Mouse (Mus musculus): ENCODE results near the gene Abi3. TPM values are rescaled to one million over a fixed set of nuclear protein-coding genes. Genes with fewer than 3 reads are reported as not detected.

Abi3 gene
- total and polyA plus RNA-seq, 3 experiments = 24.4 to 74.5 (median 31.4) TPM

GRCm38 (mm10) chr11:95794201-95794600, 48.1 kb downstream of the Abi3 start:
- dilution Hi-C loops (cut with MboI; ENCODE audit: extremely low pct_ligation_motif_present, extremely low pct_unique_long_range_greater_than_20kb, low sequenced_read_pairs) (no loop called here), in situ Hi-C loops (cut with MboI; ENCODE audit: low pct_ligation_motif_present, low pct_unique_long_range_greater_than_20kb, low sequenced_read_pairs) (no loop called here)
- Histone ChIP-seq H3K27ac (ENCODE audit: insufficient read depth, low read depth) (no peak overlapping the region), H3K4me2 (ENCODE audit: insufficient read depth, low read depth, poor library complexity, severe bottlenecking) (no peak overlapping the region), H3K79me2 (replicated peaks; ENCODE audit: control insufficient read depth, extremely low read depth, insufficient read depth, poor library complexity, severe bottlenecking) (no peaks in the 10 kb centered on the region), H3K27me3 (replicated peaks) (peaks cover 6% of the 10 kb centered on the region), H3K4me3 (replicated peaks in 1 of 3; ENCODE audit: low read depth in 2 of 3, low read length in 2 of 3, poor library complexity in 1 of 3) (no peak overlapping the region), H3K9me3 (replicated peaks; ENCODE audit: low read length) (no peaks in the 10 kb centered on the region), H3K36me3 (replicated peaks in 1 of 2; ENCODE audit: control insufficient read depth in 1 of 2, insufficient read depth in 1 of 2, low read length in 1 of 2) (no peaks in the 10 kb centered on the region), H3K4me1 (ENCODE audit: control insufficient read depth in 1 of 2, insufficient read depth in 2 of 2) (peaks cover 0 to 5% of the 10 kb centered on the region in 2 experiments; a peak in 1 of 4 replicates), H3K9ac (ENCODE audit: insufficient read depth, low read depth) (no peak overlapping the region)
- TF ChIP-seq POLR2A (IDR thresholded peaks at IDR 0.05; ENCODE audit: low read depth, low read length) = no peak
- no peak for TF ChIP-seq TCF12 (IDR thresholded peaks at IDR 0.05; ENCODE audit: low read depth, low read length)
- TF ChIP-seq USF2 (conservative IDR thresholded peaks at IDR 0.05; ENCODE audit: low read depth, low read length) = no peak
- no peak for TF ChIP-seq MAZ (IDR thresholded peaks at IDR 0.05; ENCODE audit: low read depth, low read length)
- TF ChIP-seq USF1 (IDR thresholded peaks at IDR 0.05; ENCODE audit: low read depth, low read length) = no peak
- TF ChIP-seq MYC (IDR thresholded peaks at IDR 0.05; ENCODE audit: low read depth, low read length) = no peak
- no peak for DNase-seq (ENCODE audit: extremely low read depth)

- no peak for DNase-seq (ENCODE audit: extremely low read depth)
- no peak overlapping the region for H3K27ac ChIP-seq (ENCODE audit: insufficient read depth, low read depth)
- peaks cover 0 to 5% of the 10 kb centered on the region in 2 experiments; a peak in 1 of 4 replicates for H3K4me1 ChIP-seq (ENCODE audit: control insufficient read depth in 1 of 2, insufficient read depth in 2 of 2)
These were observed 49.2 kb downstream of the Abi3 start for GRCm38 (mm10) chr11:95792950-95793509.

GRCm38 (mm10) chr11:95791787-95792186, 50.5 kb downstream of the Abi3 start:
- Histone ChIP-seq H3K4me3 (replicated peaks in 1 of 3; ENCODE audit: low read depth in 2 of 3, low read length in 2 of 3, poor library complexity in 1 of 3) (no peak overlapping the region), H3K4me1 (ENCODE audit: control insufficient read depth in 1 of 2, insufficient read depth in 2 of 2) (peaks cover 0 to 5% of the 10 kb centered on the region in 2 experiments; a peak in 1 of 4 replicates), H3K27me3 (replicated peaks) (no peaks in the 10 kb centered on the region), H3K9ac (ENCODE audit: insufficient read depth, low read depth) (no peak overlapping the region), H3K79me2 (replicated peaks; ENCODE audit: control insufficient read depth, extremely low read depth, insufficient read depth, poor library complexity, severe bottlenecking) (no peaks in the 10 kb centered on the region), H3K4me2 (ENCODE audit: insufficient read depth, low read depth, poor library complexity, severe bottlenecking) (no peak overlapping the region), H3K9me3 (replicated peaks; ENCODE audit: low read length) (no peaks in the 10 kb centered on the region), H3K27ac (ENCODE audit: insufficient read depth, low read depth) (no peak overlapping the region), H3K36me3 (replicated peaks in 1 of 2; ENCODE audit: control insufficient read depth in 1 of 2, insufficient read depth in 1 of 2, low read length in 1 of 2) (no peaks in the 10 kb centered on the region)
- in situ Hi-C loops (cut with MboI; ENCODE audit: low pct_ligation_motif_present, low pct_unique_long_range_greater_than_20kb, low sequenced_read_pairs) = no loop called here
- TF ChIP-seq GABPA (IDR thresholded peaks at IDR 0.05; ENCODE audit: insufficient replicate concordance, low read depth, low read length) = no peak
- TF ChIP-seq TCF12 (IDR thresholded peaks at IDR 0.05; ENCODE audit: low read depth, low read length) = no peak
- TF ChIP-seq ZMIZ1 (IDR thresholded peaks at IDR 0.05; ENCODE audit: low read depth, low read length) = no peak
- TF ChIP-seq SIN3A (IDR thresholded peaks at IDR 0.05; ENCODE audit: low read length) = no peak
- TF ChIP-seq MEF2A (IDR thresholded peaks at IDR 0.05; ENCODE audit: borderline replicate concordance, low read depth, low read length) = no peak
- no peak for TF ChIP-seq KAT2A (IDR thresholded peaks at IDR 0.05; ENCODE audit: insufficient replicate concordance, low read length)
- no peak for TF ChIP-seq RAD21 (IDR thresholded peaks at IDR 0.05; ENCODE audit: low read depth, low read length)
- TF ChIP-seq JUND (conservative IDR thresholded peaks at IDR 0.05; ENCODE audit: low read depth, low read length) = no peak
- no peak for TF ChIP-seq UBTF (IDR thresholded peaks at IDR 0.05; ENCODE audit: low read depth, low read length)
- TF ChIP-seq MXI1 (IDR thresholded peaks at IDR 0.05; ENCODE audit: low read depth, low read length) = no peak
- no peak for TF ChIP-seq USF1 (IDR thresholded peaks at IDR 0.05; ENCODE audit: low read depth, low read length)
- TF ChIP-seq CHD2 (IDR thresholded peaks at IDR 0.05; ENCODE audit: low read length) = no peak
- TF ChIP-seq ETS1 (conservative IDR thresholded peaks at IDR 0.05; ENCODE audit: low read depth, low read length) = no peak
- dilution Hi-C loops (cut with MboI; ENCODE audit: extremely low pct_ligation_motif_present, extremely low pct_unique_long_range_greater_than_20kb, low sequenced_read_pairs) = no loop called here
- no peak for DNase-seq (ENCODE audit: extremely low read depth)

More at GRCm38 (mm10) chr11:95792950-95793509, 49.2 kb downstream of the Abi3 start:
- dilution Hi-C loops (cut with MboI; ENCODE audit: extremely low pct_ligation_motif_present, extremely low pct_unique_long_range_greater_than_20kb, low sequenced_read_pairs) = no loop called here
- in situ Hi-C loops (cut with MboI; ENCODE audit: low pct_ligation_motif_present, low pct_unique_long_range_greater_than_20kb, low sequenced_read_pairs) = no loop called here
- H3K36me3 ChIP-seq (replicated peaks in 1 of 2; ENCODE audit: control insufficient read depth in 1 of 2, insufficient read depth in 1 of 2, low read length in 1 of 2) = no peaks in the 10 kb centered on the region
- H3K9me3 ChIP-seq (replicated peaks; ENCODE audit: low read length) = no peaks in the 10 kb centered on the region
- no peak overlapping the region for H3K4me2 ChIP-seq (ENCODE audit: insufficient read depth, low read depth, poor library complexity, severe bottlenecking)
- peak; percentile 52; the same call in 1 of the 2 replicates for TF ChIP-seq ZKSCAN1 (IDR thresholded peaks at IDR 0.05; ENCODE audit: borderline replicate concordance, low read depth, low read length)
- TF ChIP-seq TBP (conservative IDR thresholded peaks at IDR 0.05; ENCODE audit: low read depth, low read length) = no peak
- no peak overlapping the region for H3K9ac ChIP-seq (ENCODE audit: insufficient read depth, low read depth)
- H3K4me3 ChIP-seq (replicated peaks in 1 of 3; ENCODE audit: low read depth in 2 of 3, low read length in 2 of 3, poor library complexity in 1 of 3) = no peak overlapping the region
- peaks cover 1% of the 10 kb centered on the region for H3K27me3 ChIP-seq (replicated peaks)
- H3K79me2 ChIP-seq (replicated peaks; ENCODE audit: control insufficient read depth, extremely low read depth, insufficient read depth, poor library complexity, severe bottlenecking) = no peaks in the 10 kb centered on the region

Data from CH12.LX (cell line).